Mouse (Mus musculus) stomach, embryonic 14.5 days (tissue): ENCODE data around the gene Zcwpw1. TPM values are rescaled to one million over a fixed set of nuclear protein-coding genes. Genes with fewer than 3 reads are reported as not detected.

Experiments used
- ATAC-seq: fragments of 200-750 bp; cut with Nextera tagmentation; 2 replicates; pipeline ENCODE4 v1.8.0; 2017; ENCODE audit warnings: low read depth, moderate TSS enrichment; ENCODE audit not compliant: insufficient number of reproducible peaks, insufficient read depth, low FRiP score
- H3K27ac ChIP-seq: fragments of 300-500 bp; sonication (generic); 2 replicates; pipeline ENCODE4 v1.5.1; 2014; ENCODE audit warnings: mild to moderate bottlenecking, low read length, moderate library complexity, mixed read lengths
- H3K27me3 ChIP-seq: fragments of 300-500 bp; sonication (generic); 2 replicates; pipeline ENCODE4 v1.6.1; 2014; ENCODE audit warnings: low read length, control low read depth, mixed read lengths; ENCODE audit not compliant: control insufficient read depth, insufficient read depth
- H3K36me3 ChIP-seq: fragments of 300-500 bp; sonication (generic); 2 replicates; pipeline ENCODE4 v1.6.1; 2014; ENCODE audit warnings: mild to moderate bottlenecking, control low read depth, low read length, moderate library complexity, mixed read lengths; ENCODE audit not compliant: control insufficient read depth, insufficient read depth
- H3K4me1 ChIP-seq: fragments of 300-500 bp; sonication (generic); 2 replicates; pipeline ENCODE4 v1.6.1; 2014; ENCODE audit warnings: low read length, control low read depth, mixed read lengths; ENCODE audit not compliant: control insufficient read depth, insufficient read depth
- H3K4me2 ChIP-seq: fragments of 300-500 bp; sonication (generic); replicated peaks from 2 replicates; pipeline ENCODE4 v1.6.1; 2014; ENCODE audit warnings: low read depth, low read length, control low read depth
- H3K4me3 ChIP-seq: fragments of 300-500 bp; sonication (generic); 2 replicates; pipeline ENCODE4 v1.5.1; 2014; ENCODE audit warnings: low read depth, low read length, control low read depth
- H3K9ac ChIP-seq: fragments of 300-500 bp; sonication (generic); replicated peaks from 2 replicates; pipeline ENCODE4 v1.6.1; 2014; ENCODE audit warnings: low read depth, mild to moderate bottlenecking, control low read depth, low read length, moderate library complexity, mixed read lengths
- H3K9me3 ChIP-seq: fragments of 300-500 bp; sonication (generic); 2 replicates; pipeline ENCODE4 v1.6.1; 2016; ENCODE audit warnings: low read depth, low read length, control low read depth; ENCODE audit not compliant: control insufficient read depth
- WGBS: fragments of 180-500 bp; shearing (Covaris S2); extraction: QIAGEN DNeasy Blood & Tissue Kit; methylation state at CpG from one replicate; pipeline ENCODE4 v1.1.7; 2014; 5-methylcytosine and 5-hydroxymethylcytosine counted together
- polyA plus RNA-seq: library from polyadenylated mRNA; unstranded; fragments of >200 nt; fragmentation: Nextera tagmentation; extraction: Ambion mirVana; gene quantifications from 2 replicates; pipeline ENCODE4 v1.2.1, GENCODE M21; 2014

Zcwpw1 gene
- polyA plus RNA-seq, 1 experiment from 2014 or later, result 22.3 TPM

DNA sequence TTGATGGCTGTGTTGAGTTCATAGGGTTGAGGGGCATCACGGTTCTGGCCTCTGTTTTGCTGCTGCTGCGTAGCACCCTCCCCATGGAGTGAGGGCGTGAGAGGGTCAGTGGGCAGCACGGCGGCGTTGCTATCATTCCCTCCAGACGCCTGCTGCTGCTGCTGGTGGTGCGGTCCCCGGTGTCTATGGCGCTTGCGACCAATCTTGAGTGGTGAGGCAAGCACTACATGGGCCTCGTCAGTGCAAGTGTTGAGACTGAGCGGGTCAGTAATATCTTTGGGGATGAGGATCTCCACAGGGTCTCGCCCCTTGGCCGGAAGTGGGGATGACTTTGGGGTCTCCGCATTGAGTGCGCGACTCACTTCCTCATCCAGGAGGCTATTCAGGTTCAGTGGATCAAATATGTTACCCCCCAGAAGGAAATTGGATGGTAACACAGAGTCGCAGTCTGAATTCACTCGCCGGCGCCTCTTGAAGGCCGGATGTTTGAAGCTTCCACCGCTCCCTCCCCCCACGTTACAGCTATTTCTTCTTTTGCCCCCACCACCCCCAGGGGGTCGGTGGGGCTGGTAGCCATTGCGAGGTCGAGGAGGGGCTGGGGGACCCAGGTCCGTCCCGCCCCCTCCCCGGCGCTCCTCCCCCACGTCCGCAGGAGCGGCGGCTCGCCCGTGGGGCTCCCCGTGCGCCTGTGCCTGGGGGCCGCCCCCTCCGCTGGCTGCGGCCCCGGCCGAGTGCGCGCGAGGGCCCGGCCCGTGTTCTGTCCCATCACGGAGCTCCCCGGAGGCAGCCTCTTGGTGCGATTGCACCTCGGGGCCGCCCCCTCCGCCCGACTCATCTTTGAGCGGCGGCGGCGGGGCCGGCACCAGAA is 2.2 kb upstream of the Zcwpw1 start:
- 1% methylated on average over 60 of the region's 62 CpGs for WGBS
- H3K9ac ChIP-seq, result peak overlapping the region; percentile 92
- ATAC-seq, result no peak
- H3K9me3 ChIP-seq, result no peaks in the 10 kb centered on the region
- H3K36me3 ChIP-seq, result peaks cover 41% of the 10 kb centered on the region
- H3K4me2 ChIP-seq, result peak overlapping the region; percentile 94
- H3K27me3 ChIP-seq, result no peaks in the 10 kb centered on the region
- H3K4me1 ChIP-seq, result peaks cover 25% of the 10 kb centered on the region
- peak overlapping the region; percentile 73 for H3K4me3 ChIP-seq
- peak overlapping the region; percentile 96 for H3K27ac ChIP-seq

DNA sequence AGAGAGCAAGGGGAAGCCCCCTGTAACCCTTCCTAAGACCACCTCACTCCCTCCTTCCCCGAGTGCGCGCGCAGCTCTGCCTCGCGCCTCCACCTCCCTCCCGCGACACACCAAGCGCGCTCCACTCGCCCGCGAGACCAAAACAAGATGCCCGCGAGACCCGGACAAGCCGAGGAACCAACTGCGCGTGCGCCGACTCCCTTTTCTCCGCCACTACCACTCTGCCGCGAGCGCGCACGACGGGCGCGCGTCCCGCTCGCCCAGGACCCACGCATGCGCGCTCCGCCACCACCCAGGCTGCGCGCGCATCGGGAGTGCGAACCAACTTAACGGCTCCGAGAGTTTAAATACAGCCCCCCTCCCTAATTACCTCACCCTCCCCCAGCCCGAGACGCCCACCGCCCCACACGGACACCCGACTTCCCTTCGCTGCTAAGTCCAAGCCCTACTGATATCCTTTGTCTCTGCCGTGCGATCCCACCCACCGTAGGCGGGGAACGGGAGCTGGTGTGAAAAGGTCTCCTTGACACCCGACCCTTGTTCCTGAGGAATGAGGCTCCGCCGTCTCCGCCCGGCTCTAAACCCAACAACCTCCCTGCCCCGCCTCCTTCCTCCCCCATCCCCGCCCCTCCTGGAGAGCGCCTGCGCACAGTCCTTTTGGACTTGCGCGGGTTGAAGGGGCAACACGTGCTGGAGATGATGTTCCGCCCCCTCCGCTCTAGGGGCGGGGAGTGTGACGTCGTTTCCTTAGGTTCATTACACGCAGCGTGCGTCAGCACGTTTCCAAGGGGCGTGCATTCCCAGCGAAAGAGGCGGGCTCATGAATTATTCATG is 1.3 kb upstream of the Zcwpw1 start:
- WGBS, result under 1% methylated on average over 76 of the region's 79 CpGs
- H3K27me3 ChIP-seq, result no peaks in the 10 kb centered on the region
- peak; percentile 91 for ATAC-seq

DNA sequence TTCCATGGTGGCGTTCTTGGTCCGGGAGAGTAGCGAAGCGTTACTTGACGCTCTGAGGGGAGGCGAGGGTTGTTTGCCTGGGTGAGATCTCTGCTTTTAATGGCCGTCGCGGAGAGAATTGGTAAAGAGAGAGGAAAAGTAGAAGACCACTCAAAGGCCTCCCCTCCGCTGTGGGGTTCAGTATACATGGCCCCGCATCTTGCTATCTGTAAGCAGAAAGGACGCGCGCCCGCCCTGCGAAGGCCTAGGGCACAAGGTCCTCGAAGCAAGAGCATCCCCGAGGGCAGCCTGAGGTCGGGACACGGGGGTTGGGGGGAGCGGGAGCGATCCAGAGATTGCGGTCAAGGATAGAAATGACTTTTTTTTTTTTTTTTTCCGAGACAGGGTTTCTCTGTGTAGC is 573 bp downstream of the Zcwpw1 start:
- Histone ChIP-seq H3K4me1 (peaks cover 21% of the 10 kb centered on the region), H3K9me3 (no peaks in the 10 kb centered on the region), H3K36me3 (peaks cover 17% of the 10 kb centered on the region), H3K9ac (no peak overlapping the region), H3K27me3 (no peaks in the 10 kb centered on the region), H3K4me3 (peak overlapping the region; percentile 73), H3K27ac (no peak overlapping the region), H3K4me2 (peak overlapping the region; percentile 75)
- no peak for ATAC-seq
- 66% methylated on average over 23 of the region's 24 CpGs for WGBS

More for the DNA sequence above, 1.3 kb upstream of the Zcwpw1 start:
- H3K27ac ChIP-seq, result peak overlapping the region; percentile 96
- no peaks in the 10 kb centered on the region for H3K9me3 ChIP-seq
- H3K9ac ChIP-seq, result peak overlapping the region; percentile 92
- H3K4me1 ChIP-seq, result peaks cover 25% of the 10 kb centered on the region
- H3K4me3 ChIP-seq, result peak overlapping the region; percentile 73
- H3K36me3 ChIP-seq, result peaks cover 34% of the 10 kb centered on the region
- peak overlapping the region; percentile 94 for H3K4me2 ChIP-seq

GRCm38 (mm10) chr5:137788946-137789531 is 1.4 kb downstream of the Zcwpw1 start:
- ATAC-seq, result no peak
- no peaks in the 10 kb centered on the region for H3K9me3 ChIP-seq
- H3K27ac ChIP-seq, result no peak overlapping the region
- no peaks in the 10 kb centered on the region for H3K27me3 ChIP-seq
- H3K36me3 ChIP-seq, result peaks cover 9% of the 10 kb centered on the region; the same call in 1 of the 2 replicates
- no peak overlapping the region for H3K4me3 ChIP-seq
- no peak overlapping the region for H3K9ac ChIP-seq
- H3K4me2 ChIP-seq, result no peak overlapping the region
- H3K4me1 ChIP-seq, result peaks cover 12% of the 10 kb centered on the region
- 88% methylated on average over 2 of the region's 2 CpGs for WGBS

DNA sequence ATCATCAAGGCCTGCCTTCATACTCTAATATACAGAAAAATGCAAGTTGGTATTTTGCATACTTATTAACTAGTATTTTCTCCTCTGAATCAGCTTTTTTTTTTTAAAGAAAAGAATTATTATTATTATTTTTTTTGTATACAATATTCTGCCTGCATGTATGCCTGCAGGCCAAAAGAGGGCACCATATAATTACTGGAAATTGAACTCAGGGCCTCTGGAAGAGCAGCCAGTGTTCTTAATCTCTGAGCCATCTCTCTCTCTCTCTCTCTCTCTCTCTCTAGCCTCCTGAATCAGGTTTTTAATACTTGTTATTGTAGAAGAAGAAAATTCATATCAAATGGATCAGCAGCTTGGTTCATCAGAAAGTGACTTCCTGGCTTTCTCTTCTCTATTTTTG is 4.0 kb downstream of the Zcwpw1 start:
- no peaks in the 10 kb centered on the region for H3K4me1 ChIP-seq
- no peak for ATAC-seq

GRCm38 (mm10) chr5:137796606-137797005 is 9.0 kb downstream of the Zcwpw1 start:
- WGBS, result 85% methylated on average over 3 of the region's 3 CpGs
- Histone ChIP-seq H3K36me3 (no peaks in the 10 kb centered on the region), H3K4me2 (no peak overlapping the region), H3K27me3 (no peaks in the 10 kb centered on the region), H3K9me3 (no peaks in the 10 kb centered on the region), H3K4me3 (no peak overlapping the region), H3K4me1 (no peaks in the 10 kb centered on the region), H3K27ac (no peak overlapping the region), H3K9ac (no peak overlapping the region)
- no peak for ATAC-seq

More for the DNA sequence above, 4.0 kb downstream of the Zcwpw1 start:
- no peaks in the 10 kb centered on the region for H3K9me3 ChIP-seq
- no peak overlapping the region for H3K9ac ChIP-seq
- H3K27ac ChIP-seq, result no peak overlapping the region
- H3K4me3 ChIP-seq, result no peak overlapping the region
- H3K36me3 ChIP-seq, result no peaks in the 10 kb centered on the region
- H3K4me2 ChIP-seq, result no peak overlapping the region
- no peaks in the 10 kb centered on the region for H3K27me3 ChIP-seq

GRCm38 (mm10) chr5:137800917-137801316 is 13.3 kb downstream of the Zcwpw1 start:
- H3K4me2 ChIP-seq, result no peak overlapping the region
- no peak for ATAC-seq
- H3K36me3 ChIP-seq, result no peaks in the 10 kb centered on the region
- no peak overlapping the region for H3K9ac ChIP-seq
- H3K9me3 ChIP-seq, result no peaks in the 10 kb centered on the region
- H3K4me3 ChIP-seq, result no peak overlapping the region
- H3K27ac ChIP-seq, result no peak overlapping the region
- H3K27me3 ChIP-seq, result no peaks in the 10 kb centered on the region
- 87% methylated on average over 3 of the region's 3 CpGs for WGBS
- no peaks in the 10 kb centered on the region for H3K4me1 ChIP-seq

GRCm38 (mm10) chr5:137806158-137806557 is 18.6 kb downstream of the Zcwpw1 start:
- Histone ChIP-seq H3K27ac (no peak overlapping the region), H3K4me1 (no peaks in the 10 kb centered on the region), H3K4me2 (no peak overlapping the region), H3K9ac (no peak overlapping the region), H3K36me3 (no peaks in the 10 kb centered on the region), H3K4me3 (no peak overlapping the region), H3K27me3 (no peaks in the 10 kb centered on the region), H3K9me3 (no peaks in the 10 kb centered on the region)
- no peak for ATAC-seq
- WGBS, result 84% methylated on average over 1 of the region's 1 CpGs
